Mouse (Mus musculus): ENCODE data around the gene Wdr24.
A peak's percentile ranks its signal among the peaks of the same experiment; 100 is the strongest.

Gene Wdr24

GRCm38 (mm10) chr17:25831451-25832281 lies 8.2 kb downstream of the Wdr24 start:
- peak; percentile 80 for DNase-seq (ENCODE audit: low read depth)

- DNase-seq (ENCODE audit: low read depth), result peak; percentile 100
These were observed 9.2 kb downstream of the Wdr24 start for GRCm38 (mm10) chr17:25832436-25833290.

- DNase-seq (ENCODE audit: low read depth), result peak; percentile 99
These were observed 9.8 kb downstream of the Wdr24 start, which contains the start of gene Stub1 for GRCm38 (mm10) chr17:25833291-25833663. Gene Stub1, minus strand, starts transcription at chr17:25833404.

GRCm38 (mm10) chr17:25833961-25834594 lies 10.7 kb downstream of the Wdr24 start:
- DNase-seq (ENCODE audit: low read depth), result no peak

- DNase-seq (ENCODE audit: low read depth), result no peak
These were observed 11.3 kb downstream of the Wdr24 start for GRCm38 (mm10) chr17:25834595-25835222.

- no peak for DNase-seq (ENCODE audit: low read depth)
These were observed 11.9 kb downstream of the Wdr24 start for GRCm38 (mm10) chr17:25835301-25835700.

- no peak for DNase-seq (ENCODE audit: low read depth)
These were observed 12.4 kb downstream of the Wdr24 start for GRCm38 (mm10) chr17:25835816-25836215.

- DNase-seq (ENCODE audit: low read depth), result no peak
These were observed 13.1 kb downstream of the Wdr24 start for GRCm38 (mm10) chr17:25836397-25837075.

- DNase-seq (ENCODE audit: low read depth), result no peak
These were observed 13.6 kb downstream of the Wdr24 start, which contains the start of gene Rhbdl1 for GRCm38 (mm10) chr17:25837076-25837410. Gene Rhbdl1, minus strand, starts transcription at chr17:25837295.

- no peak for DNase-seq (ENCODE audit: low read depth)
These were observed 14.1 kb downstream of the Wdr24 start for GRCm38 (mm10) chr17:25837533-25837932.

GRCm38 (mm10) chr17:25838904-25839303 lies 15.5 kb downstream of the Wdr24 start:
- no peak for DNase-seq (ENCODE audit: low read depth)

- no peak for DNase-seq (ENCODE audit: low read depth)
These were observed 16.2 kb downstream of the Wdr24 start for GRCm38 (mm10) chr17:25839455-25840235.

GRCm38 (mm10) chr17:25840519-25840918 lies 17.1 kb downstream of the Wdr24 start:
- DNase-seq (ENCODE audit: low read depth), result no peak

- no peak for DNase-seq (ENCODE audit: low read depth)
These were observed 17.9 kb downstream of the Wdr24 start, which contains the start of gene Gm20683 for GRCm38 (mm10) chr17:25841117-25841880. Gene Gm20683, minus strand, starts transcription at chr17:25841763.

- DNase-seq (ENCODE audit: low read depth), result no peak
These were observed 19.1 kb downstream of the Wdr24 start for GRCm38 (mm10) chr17:25842509-25842908.

- DNase-seq (ENCODE audit: low read depth), result no peak
These were observed 19.7 kb downstream of the Wdr24 start for GRCm38 (mm10) chr17:25843122-25843521.

GRCm38 (mm10) chr17:25843636-25844395 lies 20.4 kb downstream of the Wdr24 start:
- DNase-seq (ENCODE audit: low read depth), result no peak

- DNase-seq (ENCODE audit: low read depth), result peak; percentile 95
These were observed 21.0 kb downstream of the Wdr24 start, which contains the start of gene Rhot2 for GRCm38 (mm10) chr17:25844396-25844901. Gene Rhot2, minus strand, starts transcription at chr17:25844851.

GRCm38 (mm10) chr17:25860229-25860628 lies 36.8 kb downstream of the Wdr24 start:
- DNase-seq (ENCODE audit: low read depth), result no peak
